ENCODE assay signal across 26 mouse cellular contexts in the genomic region with DNA sequence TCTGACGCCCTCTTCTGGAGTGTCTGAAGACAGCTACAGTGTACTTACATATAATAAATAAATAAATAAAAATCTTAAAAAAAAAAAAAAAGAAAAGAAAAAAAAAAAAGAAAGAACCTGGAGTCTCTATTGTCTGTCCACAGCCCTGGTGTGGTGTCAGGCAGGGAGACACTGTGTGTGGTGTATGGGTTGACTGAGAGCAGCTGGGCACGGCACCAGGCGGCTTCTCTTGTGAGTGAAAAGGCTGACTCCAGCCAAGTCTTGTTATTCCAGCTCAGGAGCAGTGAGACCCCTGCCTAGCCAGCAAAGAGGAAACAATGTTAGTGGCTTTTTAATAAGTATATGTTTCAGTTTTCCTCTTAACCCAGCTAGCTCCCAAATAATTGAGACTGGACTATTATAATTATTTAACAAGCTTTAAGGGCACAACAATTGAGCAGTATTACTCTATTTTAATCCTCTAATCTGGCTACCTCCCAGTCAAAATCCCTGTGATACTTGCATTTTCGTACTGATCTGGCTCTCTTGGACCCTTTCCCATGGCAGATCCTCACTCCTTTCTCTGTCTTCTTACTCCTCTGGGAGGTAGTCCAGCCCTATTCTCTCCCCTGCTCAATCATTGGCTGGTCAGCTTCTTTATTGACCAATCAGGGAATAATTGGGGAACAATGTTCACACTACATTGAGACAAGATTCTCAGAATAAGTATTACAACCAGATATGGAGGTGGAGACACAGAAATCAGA. TPM values are rescaled to one million over a fixed set of nuclear protein-coding genes. Genes with fewer than 3 reads are reported as not detected.
"Had no signal": no experiment of that assay in that cellular context is flagged by ENCODE, and none has a peak within 500 bp of the region (broad histone marks: within the 10 kb centered on the region; RNA-seq: fewer than 3 reads in every experiment).

No protein-coding gene starts in this region.

- DNase-seq: kidney, adult 18-20 months; kidney, adult 9 months; kidney, postnatal 14 days; kidney, postnatal 4 days; liver, embryonic 13.5 days; lung, adult 2 months; lung, postnatal 36 days; midbrain, embryonic 14.5 days; right cerebral cortex, adult 18-20 months; right cerebral cortex, postnatal 14 days; right cerebral cortex, postnatal 4 days; thymus, postnatal 25 days had no signal

- H3K9me3 ChIP-seq: liver, embryonic 13.5 days; midbrain, embryonic 10.5 days; neural tube, embryonic 12.5 days; neural tube, embryonic 15.5 days; stomach, embryonic 15.5 days had no signal

- H3K4me2 ChIP-seq: liver, embryonic 13.5 days; neural tube, embryonic 12.5 days; neural tube, embryonic 15.5 days; stomach, embryonic 15.5 days had no signal

- H3K4me3 ChIP-seq: liver, embryonic 13.5 days; megakaryocyte, embryonic 14.5 days; midbrain, embryonic 10.5 days; neural tube, embryonic 12.5 days; neural tube, embryonic 15.5 days; stomach, embryonic 15.5 days had no signal

- H3K27ac ChIP-seq: liver, embryonic 13.5 days; midbrain, embryonic 10.5 days; neural tube, embryonic 12.5 days; neural tube, embryonic 15.5 days; stomach, embryonic 15.5 days had no signal

- H3K27me3 ChIP-seq: liver, embryonic 13.5 days; neural tube, embryonic 12.5 days; neural tube, embryonic 15.5 days; stomach, embryonic 15.5 days had no signal

- H3K9ac ChIP-seq: liver, embryonic 13.5 days; neural tube, embryonic 12.5 days; neural tube, embryonic 15.5 days; stomach, embryonic 15.5 days had no signal

- H3K36me3 ChIP-seq: liver, embryonic 13.5 days; midbrain, embryonic 10.5 days; neural tube, embryonic 12.5 days; neural tube, embryonic 15.5 days; stomach, embryonic 15.5 days had no signal

- H3K4me1 ChIP-seq: liver, embryonic 13.5 days; neural tube, embryonic 12.5 days; neural tube, embryonic 15.5 days; stomach, embryonic 15.5 days had no signal

- ATAC-seq: lung, postnatal 0 days had no signal

RNA-seq across cellular contexts. Expression of a gene that starts 12.6 kb away (rescaled TPM):
- total RNA-seq: layer of hippocampus, adult 18-20 months; layer of hippocampus, postnatal 14 days; left cerebral cortex, postnatal 25 days; liver, adult 2 months had no signal
- polyA plus RNA-seq: kidney, embryonic 16.5 days; limb, embryonic 11.5 days; liver, adult 2 months; liver, embryonic 13.5 days; liver, embryonic 16.5 days; lung, adult 2 months; lung, postnatal 0 days; midbrain, embryonic 10.5 days; midbrain, embryonic 14.5 days; neural tube, embryonic 12.5 days; neural tube, embryonic 15.5 days; stomach, embryonic 15.5 days; thymus, postnatal 0 days had no signal
